In the genomic region with DNA sequence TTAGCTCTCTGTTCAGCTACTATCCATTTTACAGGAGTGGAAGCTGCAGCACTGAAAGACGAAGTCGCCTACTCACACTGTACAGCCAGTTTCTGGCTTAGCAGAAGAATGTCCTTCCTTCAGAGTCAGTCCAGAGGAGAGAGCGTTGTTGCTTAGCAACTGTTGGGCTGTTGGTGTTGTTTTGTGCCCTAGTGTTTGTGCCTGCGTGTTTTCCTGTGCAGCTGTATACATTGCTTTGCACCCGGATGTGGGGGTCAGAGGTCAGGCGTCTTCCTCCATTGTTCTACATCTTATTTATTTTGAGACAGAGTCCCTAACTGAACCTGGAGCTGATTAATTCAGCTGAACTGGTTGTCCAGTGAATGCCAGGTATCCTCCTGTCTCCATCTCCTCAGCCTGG, we compare ENCODE assay signal across 7 mouse cellular contexts. TPM values are rescaled to one million over a fixed set of nuclear protein-coding genes. Genes with fewer than 3 reads are reported as not detected.
A peak's percentile ranks its signal among the peaks of the same experiment; 100 is the strongest.
DNase-seq lines count a peak whose midpoint lies in the region; ATAC-seq lines count a peak whose summit lies in the region.

No protein-coding gene starts in this region.

- H3K9me3 ChIP-seq in forebrain, embryonic 15.5 days, result no peaks in the 10 kb centered on the region
- no peaks in the 10 kb centered on the region for H3K9me3 ChIP-seq in limb, embryonic 10.5 days (replicated peaks)
- H3K9me3 ChIP-seq in neural tube, embryonic 12.5 days, result no peaks in the 10 kb centered on the region

- WGBS in forebrain, embryonic 15.5 days, result 55% methylated on average over 6 of the region's 6 CpGs
- 58% methylated on average over 6 of the region's 6 CpGs for WGBS in limb, embryonic 10.5 days
- WGBS in neural tube, embryonic 12.5 days, result 37% methylated on average over 6 of the region's 6 CpGs

- H3K4me2 ChIP-seq in forebrain, embryonic 15.5 days (replicated peaks), result 0 out of 2 replicates have a peak overlapping the region, but pooled peaks have one; percentile 13
- H3K4me2 ChIP-seq in neural tube, embryonic 12.5 days (replicated peaks), result peak overlapping the region; percentile 97

- H3K27ac ChIP-seq in forebrain, embryonic 15.5 days (replicated peaks), result no peak overlapping the region
- H3K27ac ChIP-seq in limb, embryonic 10.5 days, result peak overlapping the region; percentile 7
- no peak overlapping the region for H3K27ac ChIP-seq in neural tube, embryonic 12.5 days

- peak; percentile 65 for DNase-seq in thymus, postnatal 0 days (ENCODE audit: low spot score)
- DNase-seq in thymus, postnatal 10 days (ENCODE audit: low spot score in 2 of 2), result no peak
- peak; percentile 58 for DNase-seq in limb, embryonic 10.5 days (ENCODE audit: low spot score)
- DNase-seq in layer of hippocampus, adult 11-12 months (ENCODE audit: low spot score), result no peak
- DNase-seq in spleen, adult 12 weeks (ENCODE audit: low spot score), result no peak

- no peaks in the 10 kb centered on the region for H3K36me3 ChIP-seq in forebrain, embryonic 15.5 days
- H3K36me3 ChIP-seq in limb, embryonic 10.5 days, result peaks cover 8% of the 10 kb centered on the region; the same call in 1 of the 2 replicates
- H3K36me3 ChIP-seq in neural tube, embryonic 12.5 days, result no peaks in the 10 kb centered on the region

- peaks cover 24% of the 10 kb centered on the region for H3K4me1 ChIP-seq in forebrain, embryonic 15.5 days
- H3K4me1 ChIP-seq in limb, embryonic 10.5 days, result peaks cover 32% of the 10 kb centered on the region
- peaks cover 21% of the 10 kb centered on the region for H3K4me1 ChIP-seq in neural tube, embryonic 12.5 days

- H3K27me3 ChIP-seq in forebrain, embryonic 15.5 days, result no peaks in the 10 kb centered on the region
- no peaks in the 10 kb centered on the region for H3K27me3 ChIP-seq in limb, embryonic 10.5 days (ENCODE audit: low read depth, poor library complexity, severe bottlenecking)
- H3K27me3 ChIP-seq in neural tube, embryonic 12.5 days (replicated peaks), result no peaks in the 10 kb centered on the region

- no peak overlapping the region for H3K9ac ChIP-seq in forebrain, embryonic 15.5 days (replicated peaks)
- no peak overlapping the region for H3K9ac ChIP-seq in neural tube, embryonic 12.5 days

- no peak for ATAC-seq in forebrain, embryonic 15.5 days (replicated peaks)
- no peak for ATAC-seq in neural tube, embryonic 12.5 days (ENCODE audit: low FRiP score, low read depth)

- no peak overlapping the region for H3K4me3 ChIP-seq in forebrain, embryonic 15.5 days
- H3K4me3 ChIP-seq in limb, embryonic 10.5 days, result no peak overlapping the region
- no peak overlapping the region for H3K4me3 ChIP-seq in neural tube, embryonic 12.5 days

RNA-seq across cellular contexts. Expression of a gene that starts 18.5 kb away (rescaled TPM):
- polyA plus RNA-seq in thymus, postnatal 0 days (2015; fragmentation: Nextera tagmentation; extraction: Ambion mirVana), result 30.2 and 40.9 TPM in 2 replicates
- 52.6 and 54.8 TPM in 2 replicates for polyA plus RNA-seq in forebrain, embryonic 15.5 days (2015; fragmentation: Nextera tagmentation; extraction: Ambion mirVana)
- 53.8 and 61.4 TPM in 2 replicates for polyA plus RNA-seq in limb, embryonic 10.5 days (2016; fragmentation: Nextera tagmentation; extraction: Ambion mirVana)
- 55.2 and 56.5 TPM in 2 replicates for polyA plus RNA-seq in neural tube, embryonic 12.5 days (2016; fragmentation: Nextera tagmentation; extraction: Ambion mirVana)

Comparison
In these comparisons a context has a peak if more than half of its experiments do, and no peak if none do; other contexts are left out.
1. DNase-seq: peak in thymus, postnatal 0 days (single experiment) and limb, embryonic 10.5 days (single experiment); none in thymus, postnatal 10 days (0 of 2), layer of hippocampus, adult 11-12 months (single experiment) and spleen, adult 12 weeks (single experiment).